Mouse (Mus musculus) midbrain, embryonic 13.5 days (tissue): ENCODE measurements at regions not wholly inside any gene's neighbourhood (a gene's known extent, or its start where the extent isn't known, plus 50 kb on each side); places are given as distances from the start of the nearest gene placed in this dataset.
A peak's percentile ranks its signal among the peaks of the same experiment; 100 is the strongest.

Experiments used
- ATAC-seq: fragments of 200-750 bp; cut with Nextera tagmentation; 2 replicates; pipeline ENCODE4 v1.8.0; 2017; ENCODE audit warnings: mild to moderate bottlenecking, moderate TSS enrichment, moderate library complexity
- H3K27ac ChIP-seq: fragments of 300-500 bp; sonication (generic); 2 replicates; pipeline ENCODE4 v1.5.1; 2015; ENCODE audit warnings: inconsistent platforms, mild to moderate bottlenecking, moderate library complexity
- H3K27me3 ChIP-seq: fragments of 300-500 bp; sonication (generic); 2 replicates; pipeline ENCODE4 v1.6.1; 2015; ENCODE audit warnings: mild to moderate bottlenecking, inconsistent platforms
- H3K36me3 ChIP-seq: fragments of 300-500 bp; sonication (generic); 2 replicates; pipeline ENCODE4 v1.6.1; 2015; ENCODE audit warnings: mild to moderate bottlenecking, inconsistent platforms
- H3K4me1 ChIP-seq: fragments of 300-500 bp; sonication (generic); replicated peaks from 2 replicates; pipeline ENCODE4 v1.6.1; 2015; ENCODE audit warnings: inconsistent platforms
- H3K4me2 ChIP-seq: fragments of 300-500 bp; sonication (generic); replicated peaks from 2 replicates; pipeline ENCODE4 v1.6.1; 2015; ENCODE audit warnings: moderate library complexity, mild to moderate bottlenecking, inconsistent platforms
- H3K4me3 ChIP-seq: fragments of 300-500 bp; sonication (generic); replicated peaks from 2 replicates; pipeline ENCODE4 v1.5.1; 2015; ENCODE audit warnings: mild to moderate bottlenecking, inconsistent platforms
- H3K9ac ChIP-seq: fragments of 300-500 bp; sonication (generic); replicated peaks from 2 replicates; pipeline ENCODE4 v1.6.1; 2015; ENCODE audit warnings: mild to moderate bottlenecking, inconsistent platforms
- H3K9me3 ChIP-seq: fragments of 300-500 bp; sonication (generic); 2 replicates; pipeline ENCODE4 v1.6.1; 2016; ENCODE audit warnings: mild to moderate bottlenecking, inconsistent platforms
- WGBS: fragments of 180-500 bp; shearing (Covaris S2); methylation state at CpG from one replicate; pipeline ENCODE4 v1.1.7; 2015; 5-methylcytosine and 5-hydroxymethylcytosine counted together

- H3K4me3 ChIP-seq, result no peak overlapping the region
- peaks cover 14% of the 10 kb centered on the region for H3K4me1 ChIP-seq
- no peaks in the 10 kb centered on the region for H3K27me3 ChIP-seq
- WGBS, result 48% methylated on average over 4 of the region's 4 CpGs
- H3K36me3 ChIP-seq, result no peaks in the 10 kb centered on the region
- ATAC-seq, result no peak
- no peak overlapping the region for H3K4me2 ChIP-seq
- no peaks in the 10 kb centered on the region for H3K9me3 ChIP-seq
- peak overlapping the region; percentile 64 for H3K27ac ChIP-seq
- no peak overlapping the region for H3K9ac ChIP-seq
These were observed 351.5 kb upstream of the Tenm3 start for GRCm38 (mm10) chr8:49195333-49195640.

GRCm38 (mm10) chr8:49194592-49195332 lies 351.0 kb upstream of the Tenm3 start:
- Histone ChIP-seq H3K4me2 (no peak overlapping the region; the same call in 1 of the 2 replicates), H3K36me3 (no peaks in the 10 kb centered on the region), H3K27ac (peak overlapping the region; percentile 64), H3K9ac (no peak overlapping the region), H3K4me1 (peaks cover 14% of the 10 kb centered on the region), H3K4me3 (no peak overlapping the region), H3K27me3 (no peaks in the 10 kb centered on the region), H3K9me3 (no peaks in the 10 kb centered on the region)
- 35% methylated on average over 11 of the region's 11 CpGs for WGBS
- peak; percentile 92 for ATAC-seq

- Histone ChIP-seq H3K4me2 (no peak overlapping the region), H3K4me1 (peaks cover 11% of the 10 kb centered on the region; the same call in 1 of the 2 replicates), H3K9me3 (no peaks in the 10 kb centered on the region), H3K4me3 (no peak overlapping the region), H3K9ac (no peak overlapping the region), H3K27ac (0 out of 2 replicates have a peak overlapping the region, but pooled peaks have one; percentile 14), H3K36me3 (no peaks in the 10 kb centered on the region), H3K27me3 (no peaks in the 10 kb centered on the region)
- peak; percentile 58; the same call in 1 of the 2 replicates for ATAC-seq
- 53% methylated on average over 3 of the region's 3 CpGs for WGBS
These were observed 343.1 kb upstream of the Tenm3 start for GRCm38 (mm10) chr8:49186853-49187252.

GRCm38 (mm10) chr8:49175386-49175785 lies 331.6 kb upstream of the Tenm3 start:
- Histone ChIP-seq H3K4me3 (no peak overlapping the region), H3K9ac (no peak overlapping the region), H3K27me3 (no peaks in the 10 kb centered on the region), H3K27ac (no peak overlapping the region), H3K4me1 (no peaks in the 10 kb centered on the region), H3K36me3 (no peaks in the 10 kb centered on the region), H3K4me2 (no peak overlapping the region), H3K9me3 (no peaks in the 10 kb centered on the region)
- WGBS, result 87% methylated on average over 4 of the region's 4 CpGs
- no peak for ATAC-seq

GRCm38 (mm10) chr8:49174956-49175355 lies 331.2 kb upstream of the Tenm3 start:
- H3K4me2 ChIP-seq, result no peak overlapping the region
- ATAC-seq, result no peak
- no peak overlapping the region for H3K27ac ChIP-seq
- WGBS, result 88% methylated on average over 2 of the region's 2 CpGs
- H3K4me3 ChIP-seq, result no peak overlapping the region
- H3K36me3 ChIP-seq, result no peaks in the 10 kb centered on the region
- no peaks in the 10 kb centered on the region for H3K4me1 ChIP-seq
- H3K9me3 ChIP-seq, result no peaks in the 10 kb centered on the region
- no peak overlapping the region for H3K9ac ChIP-seq
- H3K27me3 ChIP-seq, result no peaks in the 10 kb centered on the region

GRCm38 (mm10) chr8:49159318-49159717 lies 315.6 kb upstream of the Tenm3 start:
- no peaks in the 10 kb centered on the region for H3K36me3 ChIP-seq
- H3K27me3 ChIP-seq, result no peaks in the 10 kb centered on the region
- H3K9ac ChIP-seq, result no peak overlapping the region
- no peaks in the 10 kb centered on the region for H3K4me1 ChIP-seq
- 90% methylated on average over 4 of the region's 4 CpGs for WGBS
- no peak overlapping the region for H3K27ac ChIP-seq
- H3K4me3 ChIP-seq, result no peak overlapping the region
- no peaks in the 10 kb centered on the region for H3K9me3 ChIP-seq
- ATAC-seq, result no peak
- H3K4me2 ChIP-seq, result no peak overlapping the region

GRCm38 (mm10) chr8:49158201-49158600 lies 314.4 kb upstream of the Tenm3 start:
- Histone ChIP-seq H3K9me3 (no peaks in the 10 kb centered on the region), H3K9ac (no peak overlapping the region), H3K4me3 (no peak overlapping the region), H3K27ac (no peak overlapping the region), H3K27me3 (no peaks in the 10 kb centered on the region), H3K36me3 (no peaks in the 10 kb centered on the region), H3K4me2 (no peak overlapping the region), H3K4me1 (no peaks in the 10 kb centered on the region)
- WGBS, result 70% methylated on average over 4 of the region's 4 CpGs
- no peak for ATAC-seq

- Histone ChIP-seq H3K9ac (no peak overlapping the region), H3K9me3 (no peaks in the 10 kb centered on the region), H3K4me1 (no peaks in the 10 kb centered on the region), H3K4me3 (no peak overlapping the region), H3K4me2 (no peak overlapping the region), H3K27ac (no peak overlapping the region), H3K27me3 (no peaks in the 10 kb centered on the region), H3K36me3 (no peaks in the 10 kb centered on the region)
- no peak for ATAC-seq
- 92% methylated on average over 10 of the region's 10 CpGs for WGBS
These were observed 292.8 kb upstream of the Tenm3 start for GRCm38 (mm10) chr8:49136503-49137044.

GRCm38 (mm10) chr8:49109095-49109494 lies 265.3 kb upstream of the Tenm3 start:
- Histone ChIP-seq H3K4me1 (no peaks in the 10 kb centered on the region), H3K9me3 (no peaks in the 10 kb centered on the region), H3K27me3 (no peaks in the 10 kb centered on the region), H3K4me3 (no peak overlapping the region), H3K9ac (no peak overlapping the region), H3K27ac (no peak overlapping the region), H3K36me3 (no peaks in the 10 kb centered on the region), H3K4me2 (no peak overlapping the region)
- WGBS, result 91% methylated on average over 6 of the region's 6 CpGs
- ATAC-seq, result no peak

- Histone ChIP-seq H3K27me3 (no peaks in the 10 kb centered on the region), H3K4me2 (no peak overlapping the region), H3K9ac (no peak overlapping the region), H3K4me1 (no peaks in the 10 kb centered on the region), H3K4me3 (no peak overlapping the region), H3K27ac (no peak overlapping the region), H3K9me3 (no peaks in the 10 kb centered on the region), H3K36me3 (no peaks in the 10 kb centered on the region)
- ATAC-seq, result no peak
- 56% methylated on average over 4 of the region's 4 CpGs for WGBS
These were observed 264.9 kb upstream of the Tenm3 start for GRCm38 (mm10) chr8:49108665-49109064.

GRCm38 (mm10) chr8:49106531-49106930 lies 262.8 kb upstream of the Tenm3 start:
- no peak overlapping the region for H3K4me2 ChIP-seq
- no peaks in the 10 kb centered on the region for H3K4me1 ChIP-seq
- H3K9me3 ChIP-seq, result no peaks in the 10 kb centered on the region
- H3K9ac ChIP-seq, result no peak overlapping the region
- no peaks in the 10 kb centered on the region for H3K36me3 ChIP-seq
- ATAC-seq, result no peak
- 84% methylated on average over 3 of the region's 3 CpGs for WGBS
- no peak overlapping the region for H3K4me3 ChIP-seq
- no peaks in the 10 kb centered on the region for H3K27me3 ChIP-seq
- no peak overlapping the region for H3K27ac ChIP-seq

GRCm38 (mm10) chr8:49101156-49101555 lies 257.4 kb upstream of the Tenm3 start:
- Histone ChIP-seq H3K9ac (no peak overlapping the region), H3K9me3 (0 out of 2 replicates have a peak, but pooled peaks cover 3% of the 10 kb centered on the region), H3K36me3 (no peaks in the 10 kb centered on the region), H3K4me3 (no peak overlapping the region), H3K4me1 (no peaks in the 10 kb centered on the region), H3K27ac (no peak overlapping the region), H3K4me2 (no peak overlapping the region), H3K27me3 (no peaks in the 10 kb centered on the region)
- ATAC-seq, result no peak
- 80% methylated on average over 7 of the region's 7 CpGs for WGBS
